Mouse (Mus musculus) spleen, postnatal 14 days (tissue): ENCODE measurements around the gene Trex1.

Experiments
- DNase-seq, 2 experiments: peaks; one replicate each; pipeline ENCODE4 v3.0.0; 2021 to 2022; ENCODE audit warnings: low spot score in 2 of 2

Trex1 gene

GRCm38 (mm10) chr9:109059136-109059903 is at the start of gene Trex1:
Gene Trex1 (minus strand): TSS chr9:109059734.
- peak; percentile 75 to 82 for DNase-seq

GRCm38 (mm10) chr9:109107341-109107740 is 47.8 kb upstream of the Trex1 start:
- no peak for DNase-seq

DNA sequence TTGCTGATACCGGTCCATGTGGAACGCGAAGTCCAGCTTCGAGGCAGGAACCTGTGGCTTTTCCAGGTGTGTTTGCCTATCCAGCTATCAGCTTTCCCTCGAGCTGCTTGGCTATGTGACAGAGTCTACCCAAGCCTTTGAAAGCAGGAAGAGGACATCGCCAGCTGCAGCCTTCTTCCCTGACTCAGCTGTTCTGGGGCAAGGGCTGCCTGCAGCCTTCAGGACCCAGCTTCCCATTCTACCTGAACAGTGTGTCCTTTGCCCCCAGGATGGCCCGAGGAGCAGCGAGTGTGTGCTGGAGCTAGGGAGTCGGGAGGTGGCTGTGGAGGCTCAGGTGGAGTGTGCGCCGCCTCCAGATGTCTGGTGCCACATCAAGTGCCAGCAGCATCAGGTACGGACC is 46.1 kb upstream of the Trex1 start:
- no peak for DNase-seq

GRCm38 (mm10) chr9:109105011-109105410 is 45.5 kb upstream of the Trex1 start:
- DNase-seq = no peak

GRCm38 (mm10) chr9:109104083-109104482 is 44.5 kb upstream of the Trex1 start:
- DNase-seq = no peak

- DNase-seq = no peak
These were observed 43.7 kb upstream of the Trex1 start for GRCm38 (mm10) chr9:109103250-109103649.

- no peak for DNase-seq
These were observed 43.0 kb upstream of the Trex1 start for GRCm38 (mm10) chr9:109102541-109102940.

DNA sequence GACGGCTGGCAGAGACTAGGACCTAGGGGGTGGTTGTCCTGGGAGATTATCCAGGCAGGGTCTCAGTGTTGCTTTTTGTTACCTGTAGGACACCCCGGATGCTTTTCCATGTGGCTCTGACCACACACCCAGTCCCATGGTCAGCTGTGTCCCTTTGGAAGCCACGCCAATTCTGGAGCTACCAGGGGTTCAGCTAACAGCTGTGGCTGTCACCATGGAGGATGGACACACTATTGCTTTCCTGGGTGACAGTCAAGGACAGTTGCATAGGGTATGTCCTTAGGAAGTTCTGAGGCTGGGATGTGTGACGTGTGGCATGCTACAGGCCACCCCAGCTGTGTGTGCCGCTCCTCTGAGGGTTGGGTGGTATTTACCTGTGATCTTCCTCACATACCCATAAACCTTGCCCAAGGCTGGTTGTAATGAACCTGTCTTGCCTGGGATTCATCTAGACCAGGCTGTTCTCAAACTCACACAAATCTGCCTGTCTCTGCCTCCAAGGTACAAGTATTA is 42.5 kb upstream of the Trex1 start:
- DNase-seq = no peak

DNA sequence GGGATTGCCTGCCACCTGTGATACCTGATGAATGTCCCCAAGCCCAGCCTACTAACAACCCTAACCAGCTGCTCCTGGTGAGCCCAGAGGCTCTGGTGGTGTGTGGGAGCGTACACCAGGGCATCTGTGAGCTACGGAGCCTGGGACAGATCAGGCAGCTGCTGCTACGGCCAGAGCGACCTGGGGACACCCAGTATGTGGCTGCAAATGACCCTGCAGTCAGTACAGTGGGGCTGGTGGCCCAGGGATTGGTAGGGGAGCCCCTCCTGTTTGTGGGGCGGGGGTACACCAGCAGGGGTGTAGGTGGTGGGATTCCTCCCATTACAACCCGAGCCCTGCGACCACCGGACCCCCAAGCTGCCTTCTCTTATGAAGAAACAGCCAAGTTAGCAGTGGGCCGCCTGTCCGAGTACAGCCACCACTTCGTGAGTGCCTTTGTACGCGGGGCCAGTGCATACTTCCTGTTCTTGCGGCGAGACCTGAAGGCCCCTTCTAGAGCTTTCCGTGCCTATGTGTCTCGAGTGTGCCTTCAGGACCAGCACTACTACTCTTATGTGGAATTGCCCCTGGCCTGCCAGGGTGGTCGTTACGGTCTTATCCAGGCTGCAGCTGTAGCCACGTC is 40.9 kb upstream of the Trex1 start:
- DNase-seq = no peak

DNA sequence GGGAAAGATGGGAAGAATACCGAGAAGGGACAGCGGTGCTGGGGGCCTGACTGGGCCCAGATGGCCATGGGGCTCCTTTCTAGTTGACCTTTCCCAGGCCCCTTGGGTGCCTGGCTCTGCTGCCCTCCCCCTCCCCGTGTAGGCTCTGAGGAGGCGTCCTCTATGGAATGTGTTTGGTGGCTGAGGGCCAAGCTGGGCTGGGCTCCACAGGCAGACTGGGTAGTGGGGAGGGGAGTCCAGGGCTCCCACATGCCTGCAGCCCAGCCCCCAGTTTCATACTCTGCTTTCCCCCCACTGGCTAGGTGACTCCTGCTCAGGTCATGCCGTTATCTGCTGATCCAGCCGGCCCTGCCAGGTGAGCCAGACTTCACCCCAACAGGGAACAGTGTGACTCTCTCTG is 39.4 kb upstream of the Trex1 start:
- no peak for DNase-seq

GRCm38 (mm10) chr9:109098366-109098765 is 38.8 kb upstream of the Trex1 start:
- DNase-seq = no peak

DNA sequence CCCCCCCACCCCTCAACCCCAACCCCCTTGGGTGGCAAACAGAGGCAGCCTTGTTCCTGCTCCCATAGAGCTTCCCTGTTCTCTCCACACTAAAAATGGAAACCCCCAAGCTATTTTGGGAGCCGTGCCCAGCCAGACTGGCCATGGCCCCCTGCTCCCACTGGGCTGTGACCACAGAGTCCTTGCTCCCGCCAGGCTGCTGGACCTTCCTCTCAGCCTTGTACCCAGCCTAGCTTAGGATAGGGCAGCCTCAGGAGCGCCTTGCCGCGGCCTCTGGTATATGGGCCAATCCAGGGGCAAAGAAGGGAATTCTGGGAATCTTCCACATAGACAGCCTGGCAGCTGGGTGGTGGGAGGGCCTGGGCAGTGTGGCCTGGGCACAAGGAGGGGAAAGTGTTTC is 38.3 kb upstream of the Trex1 start:
- no peak for DNase-seq

- DNase-seq = no peak
These were observed 37.8 kb upstream of the Trex1 start for GRCm38 (mm10) chr9:109097291-109097690.

- DNase-seq = no peak
These were observed 37.3 kb upstream of the Trex1 start for GRCm38 (mm10) chr9:109096856-109097255.

DNA sequence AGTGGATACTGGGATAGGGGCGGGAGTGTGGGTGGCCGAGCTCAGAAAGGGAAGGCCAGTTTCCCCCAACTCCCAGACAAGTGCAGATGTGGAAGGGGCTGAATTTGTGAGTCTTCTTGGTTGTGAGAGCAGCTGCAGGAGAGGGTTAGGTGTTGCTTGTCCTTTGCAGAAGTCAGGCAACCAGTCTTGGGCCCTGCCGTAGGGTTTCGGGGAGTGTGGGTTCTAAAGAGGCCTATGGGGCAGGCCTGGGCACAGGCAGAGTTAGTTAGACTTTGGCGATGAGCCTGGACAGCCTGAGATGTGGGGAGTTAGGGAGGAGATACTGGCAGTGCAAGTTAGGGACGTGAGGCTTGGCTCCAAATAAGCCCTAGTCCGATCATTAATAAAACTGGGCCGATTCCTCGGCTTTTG is 36.7 kb upstream of the Trex1 start:
- DNase-seq = no peak

DNA sequence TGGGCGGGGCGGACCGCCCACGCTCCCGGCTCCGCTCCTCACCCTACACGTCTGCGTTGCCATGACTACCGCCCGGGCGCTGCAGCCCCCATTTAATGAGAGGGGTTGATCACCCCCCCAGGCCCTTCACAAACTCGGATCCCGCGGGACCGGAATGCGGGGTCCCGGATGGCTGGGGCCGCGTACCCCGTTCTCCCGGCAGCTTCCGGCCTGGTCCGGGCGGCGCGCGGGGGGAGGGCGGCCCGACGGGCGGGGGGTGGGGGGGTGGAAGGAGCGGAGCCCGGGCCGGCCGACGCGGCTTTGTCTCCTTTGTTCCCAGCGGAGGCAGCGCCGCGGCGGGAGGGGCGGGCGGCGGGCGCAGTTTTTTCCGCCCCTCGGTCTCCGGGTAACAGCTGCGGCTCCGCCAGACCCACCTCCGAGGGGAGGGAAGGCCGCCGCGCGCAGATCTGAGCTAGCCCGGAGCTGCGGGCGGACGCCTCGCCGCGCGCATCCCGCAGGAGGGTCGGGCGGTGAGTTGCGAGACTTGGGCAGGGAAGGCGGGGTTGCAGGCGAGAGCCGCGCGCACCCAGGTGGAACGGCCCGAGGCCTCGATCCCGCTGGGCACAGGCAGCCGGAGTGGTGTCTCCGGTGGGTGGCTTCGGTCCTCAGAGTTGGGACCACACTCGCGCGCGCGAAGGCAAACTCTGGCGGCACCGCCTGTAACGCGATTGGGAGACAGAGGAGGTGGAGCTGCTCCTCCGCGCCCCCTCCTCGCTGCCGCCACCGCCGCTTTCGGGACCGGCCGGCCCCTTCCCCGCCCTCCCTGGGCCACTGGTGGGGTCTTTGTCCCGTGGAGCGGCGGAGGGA is 35.8 kb upstream of the Trex1 start, which contains the start of gene Plxnb1:
TSS of gene Plxnb1 (plus strand) at position 253 of the 846 bp plus-strand sequence.
- DNase-seq = peak in 1 of 2 experiments; percentile 18

DNA sequence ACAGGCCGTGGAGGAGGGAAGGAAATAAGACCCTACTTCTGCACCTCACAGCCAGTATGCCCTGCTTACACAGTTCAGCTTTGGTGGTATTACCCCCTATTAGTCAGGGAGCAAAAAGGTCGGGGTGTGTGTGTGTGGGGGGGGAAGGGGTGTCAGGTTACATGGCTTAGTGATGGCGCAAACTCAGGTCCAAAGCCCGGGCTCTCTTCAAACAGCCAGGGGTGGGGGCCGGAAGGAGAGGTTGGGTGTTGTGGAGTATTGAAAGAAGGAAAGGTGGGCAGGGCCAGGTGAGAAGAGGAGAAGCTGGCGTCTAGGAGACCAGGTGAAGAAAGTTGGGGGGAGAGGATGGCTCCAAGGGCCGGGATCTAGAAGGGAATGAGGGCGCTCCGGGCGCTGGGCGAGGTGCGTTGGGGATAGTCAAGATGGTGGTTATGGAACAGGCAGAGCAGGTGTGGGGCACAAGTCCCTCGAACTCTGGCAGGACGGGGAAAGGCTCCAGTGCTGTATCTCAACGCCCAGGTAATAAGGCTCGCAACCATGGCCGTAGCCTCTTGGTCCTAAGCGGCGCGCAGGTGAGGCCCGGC is 35.1 kb upstream of the Trex1 start:
- DNase-seq = no peak

DNA sequence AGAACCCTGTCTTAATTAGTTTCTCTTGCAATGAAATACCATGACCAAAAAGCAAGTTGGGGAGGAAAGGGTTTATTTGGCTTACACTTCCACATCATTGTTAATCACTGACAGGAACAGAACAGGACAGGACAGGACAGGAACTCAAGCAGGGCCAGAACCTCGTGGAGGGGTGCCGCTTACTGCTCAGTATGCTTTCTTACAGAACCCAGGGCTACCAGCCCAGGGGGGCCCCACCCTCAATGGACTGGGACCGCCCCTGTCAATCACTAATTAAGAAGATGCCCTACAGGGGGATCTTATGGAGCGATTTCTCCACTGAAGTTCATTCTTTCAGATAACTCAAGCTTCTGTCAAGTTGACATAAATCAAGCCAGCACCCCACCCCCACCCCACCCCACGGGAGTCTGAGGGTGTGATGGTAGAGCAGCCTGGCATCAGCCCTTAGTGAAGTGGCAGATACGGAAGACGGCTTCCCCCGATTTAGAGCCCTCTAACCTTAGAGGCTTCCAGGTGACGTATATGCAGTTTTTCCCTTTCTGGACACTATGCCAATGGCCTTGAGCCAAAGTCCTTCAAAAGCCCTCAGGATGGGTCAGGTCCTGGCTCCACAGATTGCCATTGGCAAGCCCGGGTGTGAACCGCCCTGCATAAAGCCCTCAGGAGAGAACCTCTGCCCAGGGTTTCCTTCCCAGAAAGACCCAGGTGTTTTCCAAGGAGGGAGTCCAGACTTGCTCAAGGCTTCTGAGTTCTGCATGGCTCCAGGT is 34.4 kb upstream of the Trex1 start:
- DNase-seq = no peak

GRCm38 (mm10) chr9:109092799-109093198 is 33.3 kb upstream of the Trex1 start:
- DNase-seq = no peak

GRCm38 (mm10) chr9:109091802-109092201 is 32.3 kb upstream of the Trex1 start:
- no peak for DNase-seq

GRCm38 (mm10) chr9:109090446-109090845 is 30.9 kb upstream of the Trex1 start:
- DNase-seq = no peak
